Mouse (Mus musculus) kidney, embryonic 16.5 days (tissue): ENCODE results near the gene Cep128. TPM values are rescaled to one million over a fixed set of nuclear protein-coding genes. Genes with fewer than 3 reads are reported as not detected.

Experiments used
- ATAC-seq: fragments of 200-750 bp; cut with Nextera tagmentation; 2 replicates; pipeline ENCODE4 v1.8.0; 2017; ENCODE audit warnings: moderate TSS enrichment; ENCODE audit not compliant: low FRiP score, low TSS enrichment
- H3K27ac ChIP-seq: fragments of 300-500 bp; sonication (generic); 2 replicates; pipeline ENCODE4 v1.5.1; 2014; ENCODE audit warnings: low read length
- H3K27me3 ChIP-seq: fragments of 300-500 bp; sonication (generic); 2 replicates; pipeline ENCODE4 v1.6.1; 2014; ENCODE audit warnings: low read length, control low read depth, mixed read lengths; ENCODE audit not compliant: insufficient read depth
- H3K36me3 ChIP-seq: fragments of 300-500 bp; sonication (generic); 2 replicates; pipeline ENCODE4 v1.6.1; 2014; ENCODE audit warnings: low read length, control low read depth, mixed read lengths; ENCODE audit not compliant: insufficient read depth
- H3K4me1 ChIP-seq: fragments of 300-500 bp; sonication (generic); 2 replicates; pipeline ENCODE4 v1.6.1; 2014; ENCODE audit warnings: low read length, control low read depth, mixed read lengths; ENCODE audit not compliant: insufficient read depth
- H3K4me2 ChIP-seq: fragments of 300-500 bp; sonication (generic); replicated peaks from 2 replicates; pipeline ENCODE4 v1.6.1; 2014; ENCODE audit warnings: low read depth, low read length
- H3K4me3 ChIP-seq: fragments of 300-500 bp; sonication (generic); 2 replicates; pipeline ENCODE4 v1.5.1; 2014; ENCODE audit warnings: mild to moderate bottlenecking, low read length
- H3K9ac ChIP-seq: fragments of 300-500 bp; sonication (generic); replicated peaks from 2 replicates; pipeline ENCODE4 v1.6.1; 2014; ENCODE audit warnings: low read length
- H3K9me3 ChIP-seq: fragments of 300-500 bp; sonication (generic); 2 replicates; pipeline ENCODE4 v1.6.1; 2016; ENCODE audit warnings: low read length, control low read depth
- WGBS: fragments of 180-500 bp; shearing (Covaris S2); extraction: QIAGEN DNeasy Blood & Tissue Kit; methylation state at CpG from one replicate; pipeline ENCODE4 v1.1.7; 2014; 5-methylcytosine and 5-hydroxymethylcytosine counted together
- polyA plus RNA-seq: library from polyadenylated mRNA; unstranded; fragments of >200 nt; fragmentation: Nextera tagmentation; extraction: Ambion mirVana; gene quantifications from 2 replicates; pipeline ENCODE4 v1.2.1, GENCODE M21; 2015

Gene Cep128
- polyA plus RNA-seq, 1 experiment from 2014 or later, result 7.2 TPM

- no peak for ATAC-seq
- Histone ChIP-seq H3K36me3 (no peaks in the 10 kb centered on the region), H3K4me2 (no peak overlapping the region), H3K27me3 (no peaks in the 10 kb centered on the region), H3K4me1 (no peaks in the 10 kb centered on the region), H3K4me3 (no peak overlapping the region), H3K9me3 (no peaks in the 10 kb centered on the region), H3K27ac (no peak overlapping the region), H3K9ac (no peak overlapping the region)
- 25% methylated on average over 2 of the region's 2 CpGs for whole genome bisulfite sequencing
Observed at GRCm38 (mm10) chr12:91158481-91158880, 225.7 kb downstream of the Cep128 start.

DNA sequence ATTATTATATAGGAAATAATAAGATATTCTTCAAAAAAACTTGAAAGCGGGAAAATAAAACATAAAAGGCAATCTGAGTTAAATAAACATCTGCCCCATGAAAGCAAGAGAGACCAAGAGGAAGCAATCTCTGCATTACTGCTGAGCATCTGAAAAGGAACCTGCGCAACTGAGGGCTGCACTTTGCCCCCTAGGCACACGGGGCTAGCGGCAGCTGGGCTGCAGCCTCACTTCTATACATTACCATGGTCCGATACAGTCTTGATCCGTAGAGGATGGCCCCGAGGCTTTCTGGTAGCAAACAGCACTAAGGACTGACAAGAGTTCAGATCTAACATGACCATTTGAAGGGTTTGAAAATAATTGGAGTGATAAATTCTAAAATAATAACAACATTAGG lies 230.2 kb downstream of the Cep128 start:
- no peaks in the 10 kb centered on the region for H3K4me1 ChIP-seq
- no peaks in the 10 kb centered on the region for H3K27me3 ChIP-seq
- no peak overlapping the region for H3K4me2 ChIP-seq
- ATAC-seq, result no peak
- no peak overlapping the region for H3K4me3 ChIP-seq
- 65% methylated on average over 7 of the region's 7 CpGs for WGBS
- H3K36me3 ChIP-seq, result no peaks in the 10 kb centered on the region
- no peak overlapping the region for H3K9ac ChIP-seq
- H3K27ac ChIP-seq, result no peak overlapping the region
- no peaks in the 10 kb centered on the region for H3K9me3 ChIP-seq

- H3K27ac ChIP-seq, result no peak overlapping the region
- no peaks in the 10 kb centered on the region for H3K9me3 ChIP-seq
- no peak overlapping the region for H3K4me2 ChIP-seq
- 77% methylated on average over 3 of the region's 3 CpGs for WGBS
- H3K36me3 ChIP-seq, result no peaks in the 10 kb centered on the region
- H3K9ac ChIP-seq, result no peak overlapping the region
- no peaks in the 10 kb centered on the region for H3K4me1 ChIP-seq
- no peaks in the 10 kb centered on the region for H3K27me3 ChIP-seq
- H3K4me3 ChIP-seq, result no peak overlapping the region
- ATAC-seq, result no peak
Observed at GRCm38 (mm10) chr12:91149152-91149551, 235.1 kb downstream of the Cep128 start.

DNA sequence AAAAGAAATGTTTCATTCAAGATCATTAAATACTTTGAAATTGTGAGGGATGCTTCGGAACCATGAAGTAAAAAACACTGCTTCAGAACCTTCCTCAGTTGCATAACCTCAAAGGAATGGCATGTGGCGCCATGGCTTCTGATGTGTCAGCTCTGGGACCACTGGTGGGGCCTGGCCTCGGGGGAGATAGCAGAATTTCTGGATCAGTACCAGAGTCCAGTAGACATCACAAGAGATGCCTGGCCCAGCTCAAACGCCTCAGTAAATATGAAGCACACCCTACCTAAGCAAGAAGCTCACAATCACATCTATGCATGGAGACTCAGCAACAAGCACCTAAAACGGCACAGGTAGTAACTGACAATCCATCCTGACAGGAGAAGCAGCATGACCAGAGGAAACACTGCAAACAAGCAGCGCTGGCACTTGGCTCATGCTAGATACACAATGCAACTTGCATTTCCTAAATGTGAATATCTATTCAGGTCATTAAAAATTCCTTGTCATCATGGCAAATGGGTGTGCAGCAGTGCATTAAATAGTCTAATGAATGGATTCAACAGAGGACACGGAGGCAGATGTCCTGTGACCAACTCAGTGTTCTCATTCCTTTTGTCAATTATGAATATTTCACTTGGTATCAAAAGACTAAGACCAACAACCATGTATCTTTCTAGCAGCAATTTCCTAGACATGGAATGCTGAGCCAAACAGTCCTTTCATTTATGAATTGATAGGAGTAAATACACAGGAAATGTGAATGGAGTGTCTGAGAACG lies 249.3 kb downstream of the Cep128 start:
- Histone ChIP-seq H3K9ac (no peak overlapping the region), H3K9me3 (no peaks in the 10 kb centered on the region), H3K27me3 (no peaks in the 10 kb centered on the region), H3K4me1 (no peaks in the 10 kb centered on the region), H3K4me3 (no peak overlapping the region), H3K4me2 (no peak overlapping the region), H3K27ac (no peak overlapping the region), H3K36me3 (no peaks in the 10 kb centered on the region)
- 82% methylated on average over 8 of the region's 8 CpGs for WGBS
- no peak for ATAC-seq

GRCm38 (mm10) chr12:91115054-91115453 lies 269.2 kb downstream of the Cep128 start:
- H3K27ac ChIP-seq, result no peak overlapping the region
- H3K4me3 ChIP-seq, result no peak overlapping the region
- no peaks in the 10 kb centered on the region for H3K36me3 ChIP-seq
- no peaks in the 10 kb centered on the region for H3K9me3 ChIP-seq
- no peak overlapping the region for H3K9ac ChIP-seq
- no peak for ATAC-seq
- H3K4me2 ChIP-seq, result no peak overlapping the region
- no peaks in the 10 kb centered on the region for H3K27me3 ChIP-seq
- WGBS, result 76% methylated on average over 3 of the region's 3 CpGs
- no peaks in the 10 kb centered on the region for H3K4me1 ChIP-seq

DNA sequence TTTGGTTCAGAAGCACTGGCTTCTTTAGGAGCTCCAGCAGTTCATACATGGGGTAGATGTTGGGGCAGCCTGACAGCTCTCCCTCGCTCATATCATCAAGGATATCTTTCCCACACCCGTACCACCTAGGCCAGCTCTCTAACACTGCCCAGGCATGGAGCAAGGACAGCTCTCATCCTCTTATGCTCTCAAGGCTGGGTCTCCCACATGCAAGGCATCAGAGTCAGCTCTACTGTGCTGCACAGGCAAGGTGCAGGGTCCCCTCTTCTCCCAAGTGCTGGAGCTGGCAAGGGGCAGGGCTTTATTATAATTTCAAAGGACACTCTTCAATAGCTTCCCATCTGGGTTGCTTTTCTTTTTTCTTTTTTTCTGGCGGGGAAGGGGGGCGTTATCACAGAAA lies 280.9 kb downstream of the Cep128 start:
- Histone ChIP-seq H3K27ac (no peak overlapping the region), H3K4me1 (no peaks in the 10 kb centered on the region), H3K27me3 (no peaks in the 10 kb centered on the region), H3K9me3 (no peaks in the 10 kb centered on the region), H3K36me3 (no peaks in the 10 kb centered on the region), H3K4me2 (no peak overlapping the region), H3K4me3 (no peak overlapping the region), H3K9ac (no peak overlapping the region)
- WGBS, result 61% methylated on average over 4 of the region's 4 CpGs
- no peak for ATAC-seq

DNA sequence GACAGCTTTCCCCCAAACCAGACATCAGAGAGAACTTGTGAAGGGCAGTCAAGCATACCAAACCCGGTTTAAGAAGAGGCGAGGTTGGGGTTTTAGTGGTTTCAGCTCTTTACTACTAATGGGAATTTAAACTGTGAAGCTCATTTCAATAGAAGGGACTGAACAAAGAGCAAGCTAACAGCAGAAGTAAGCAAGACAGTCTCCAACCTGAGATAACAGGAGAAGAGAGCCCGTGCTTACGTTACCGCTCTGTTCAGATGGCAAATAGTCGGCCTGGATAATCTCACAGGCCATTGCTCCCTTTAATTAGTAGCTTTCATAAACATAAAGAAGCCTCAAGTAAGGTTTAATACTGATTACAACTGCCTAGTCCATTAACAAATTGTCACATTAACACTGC lies 286.3 kb downstream of the Cep128 start:
- Histone ChIP-seq H3K4me2 (no peak overlapping the region), H3K36me3 (no peaks in the 10 kb centered on the region), H3K4me1 (no peaks in the 10 kb centered on the region), H3K9ac (no peak overlapping the region), H3K27ac (no peak overlapping the region), H3K4me3 (no peak overlapping the region), H3K27me3 (no peaks in the 10 kb centered on the region), H3K9me3 (no peaks in the 10 kb centered on the region)
- ATAC-seq, result no peak
- 55% methylated on average over 6 of the region's 6 CpGs for WGBS

GRCm38 (mm10) chr12:91096197-91096596 lies 288.0 kb downstream of the Cep128 start:
- Histone ChIP-seq H3K4me3 (no peak overlapping the region), H3K36me3 (no peaks in the 10 kb centered on the region), H3K27ac (no peak overlapping the region), H3K4me2 (no peak overlapping the region), H3K27me3 (no peaks in the 10 kb centered on the region), H3K9ac (no peak overlapping the region), H3K4me1 (no peaks in the 10 kb centered on the region), H3K9me3 (no peaks in the 10 kb centered on the region)
- ATAC-seq, result no peak
- WGBS, result 92% methylated on average over 6 of the region's 6 CpGs

DNA sequence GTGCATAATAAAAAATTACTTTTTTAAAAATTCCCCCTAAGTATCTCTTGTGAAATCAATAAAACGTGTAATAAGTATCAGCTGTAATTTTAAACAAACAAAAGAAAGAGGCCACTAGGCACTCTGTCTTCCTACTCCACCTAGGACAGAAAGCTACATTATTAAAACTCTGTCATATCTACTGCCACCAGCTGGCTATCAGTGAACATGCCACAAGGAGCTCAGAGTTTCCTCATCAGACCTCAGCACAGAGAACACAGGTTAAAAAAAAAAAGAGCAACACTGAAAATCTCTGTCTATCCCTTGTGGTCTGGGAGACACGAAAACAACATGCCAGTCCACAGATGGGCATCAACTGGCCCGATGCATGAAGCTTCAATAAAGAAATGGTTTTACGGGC lies 295.9 kb downstream of the Cep128 start:
- Histone ChIP-seq H3K36me3 (no peaks in the 10 kb centered on the region), H3K27me3 (no peaks in the 10 kb centered on the region), H3K4me3 (no peak overlapping the region), H3K9ac (no peak overlapping the region), H3K4me2 (no peak overlapping the region), H3K9me3 (no peaks in the 10 kb centered on the region), H3K27ac (no peak overlapping the region), H3K4me1 (no peaks in the 10 kb centered on the region)
- WGBS, result 88% methylated on average over 4 of the region's 4 CpGs
- no peak for ATAC-seq

GRCm38 (mm10) chr12:91085967-91086366 lies 298.2 kb downstream of the Cep128 start:
- no peaks in the 10 kb centered on the region for H3K9me3 ChIP-seq
- no peak for ATAC-seq
- H3K9ac ChIP-seq, result no peak overlapping the region
- WGBS, result 91% methylated on average over 9 of the region's 9 CpGs
- H3K4me2 ChIP-seq, result no peak overlapping the region
- no peak overlapping the region for H3K4me3 ChIP-seq
- H3K27ac ChIP-seq, result no peak overlapping the region
- H3K4me1 ChIP-seq, result no peaks in the 10 kb centered on the region
- H3K36me3 ChIP-seq, result no peaks in the 10 kb centered on the region
- no peaks in the 10 kb centered on the region for H3K27me3 ChIP-seq
